Mouse (Mus musculus) ZHBTc4 (cell line): ENCODE measurements around the gene Trove2.
"Not testable (repeated sequence)": the region's sequence is repeated elsewhere in the genome, so short reads cannot be mapped to it uniquely, and the experiment has no call there.

Source experiments
- DNase-seq: peaks from one replicate; pipeline ENCODE4 v3.0.0-alpha.2; 2011; ENCODE audit warnings: low read depth, low spot score

The Trove2 gene

DNA sequence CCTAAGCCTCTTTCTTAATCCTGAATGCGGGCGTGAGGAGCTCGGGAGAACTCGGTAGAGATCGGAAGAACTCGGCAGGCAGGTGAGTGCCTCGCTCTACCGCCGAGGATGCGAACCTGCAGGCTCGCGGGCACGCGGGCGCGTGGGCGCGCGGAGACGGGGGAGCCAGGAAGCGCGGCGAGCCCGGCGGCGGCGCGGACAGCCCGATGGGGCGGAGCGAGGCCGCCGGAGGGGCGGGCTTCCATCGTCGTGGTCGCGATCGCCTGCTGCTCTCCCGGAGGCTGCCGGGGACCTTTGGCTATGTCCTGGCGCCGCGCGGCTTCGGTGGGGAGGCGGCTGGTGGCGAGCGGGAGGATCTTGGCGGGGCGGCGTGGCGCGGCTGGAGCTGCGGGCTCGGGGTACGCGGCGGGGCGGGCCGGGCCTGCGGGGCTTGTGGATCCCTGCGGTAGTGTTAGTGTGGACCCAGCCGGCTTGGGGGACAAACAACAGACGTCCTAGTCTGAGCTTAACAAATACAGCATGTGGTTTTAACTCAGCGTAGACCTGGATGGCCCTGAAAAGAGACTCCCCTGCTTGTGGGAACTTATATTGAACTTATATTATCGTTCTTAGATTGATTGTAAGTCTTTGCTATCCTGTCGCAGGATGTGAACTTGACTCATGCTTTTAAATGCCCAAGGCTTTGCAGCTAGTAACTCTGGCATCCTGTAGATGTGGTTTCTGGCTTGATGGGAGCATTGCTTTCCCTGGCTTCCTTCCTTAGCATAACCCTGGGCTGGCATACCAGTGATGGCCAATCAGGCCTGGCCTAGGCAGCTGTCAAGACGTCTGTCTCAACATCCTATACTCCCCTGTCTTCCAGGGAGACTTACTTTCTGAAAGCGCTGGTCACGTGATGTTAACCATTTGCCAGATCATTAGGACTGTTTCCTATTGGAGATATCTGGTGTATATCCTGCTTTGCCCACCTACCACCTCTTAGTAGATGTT lies 37.2 kb downstream of the Trove2 start:
- peak; percentile 89 for DNase-seq

DNA sequence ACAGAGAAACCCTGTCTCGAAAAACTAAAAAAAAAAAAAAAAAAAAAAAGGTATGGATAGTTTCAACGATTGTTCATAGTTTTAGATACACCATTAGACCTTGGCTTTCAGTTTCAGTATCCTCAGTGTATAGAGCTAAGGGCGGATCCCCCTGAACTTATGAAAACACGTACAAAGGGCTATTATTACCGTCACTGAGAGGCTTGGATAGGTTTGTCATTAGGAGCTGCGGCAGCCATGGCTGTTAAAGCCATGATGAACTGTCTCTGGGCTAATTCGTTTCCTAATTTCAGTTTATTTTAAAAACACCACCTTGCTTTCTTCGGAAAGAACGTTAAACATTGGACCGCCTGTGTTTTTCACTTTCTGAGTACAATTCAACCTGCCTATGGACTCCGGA lies 38.1 kb downstream of the Trove2 start:
- DNase-seq = no peak

DNA sequence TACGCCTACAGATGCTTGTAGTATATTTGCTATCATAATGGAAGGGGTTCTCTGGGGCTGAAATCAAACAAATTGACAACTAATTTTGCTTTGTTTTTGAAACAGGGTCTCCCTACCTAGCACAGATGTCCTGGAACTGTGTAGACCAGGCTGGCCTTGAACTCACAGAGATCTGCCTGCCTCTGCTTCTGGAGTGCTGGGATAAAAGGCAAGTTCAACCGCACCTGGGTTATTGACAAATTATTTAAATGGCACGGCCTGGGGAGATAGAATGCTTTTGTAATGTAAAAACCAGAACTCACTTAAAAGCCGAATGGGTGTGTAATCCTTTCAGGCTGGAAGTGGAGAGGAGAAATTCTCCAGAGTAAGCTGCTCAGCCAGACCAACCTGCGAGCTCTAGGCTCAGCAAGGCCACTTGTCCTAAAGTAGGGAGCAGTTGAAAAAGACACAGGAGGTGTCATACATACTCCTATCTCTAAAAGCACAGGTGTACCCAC lies 42.9 kb downstream of the Trove2 start:
- peak; percentile 77 for DNase-seq

DNA sequence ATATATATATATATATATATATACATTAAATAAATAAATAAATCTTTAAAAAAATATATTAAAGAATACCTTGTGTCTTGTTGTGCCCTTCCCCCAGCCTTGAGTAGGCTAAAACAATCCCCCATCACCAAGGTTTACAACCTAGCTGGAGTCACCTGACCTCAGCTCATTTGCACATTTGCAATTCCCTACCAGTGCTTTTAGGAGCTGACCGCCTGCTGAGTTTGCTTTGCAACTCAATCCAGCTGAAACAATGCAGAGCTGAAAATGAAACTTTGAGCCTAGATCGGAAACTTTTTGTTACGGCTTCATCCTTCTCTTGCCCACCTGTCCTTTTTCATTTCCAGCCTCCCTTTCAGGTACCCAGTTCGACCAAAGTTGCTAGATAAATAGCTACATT lies 45.2 kb downstream of the Trove2 start:
- peak; percentile 92 for DNase-seq

DNA sequence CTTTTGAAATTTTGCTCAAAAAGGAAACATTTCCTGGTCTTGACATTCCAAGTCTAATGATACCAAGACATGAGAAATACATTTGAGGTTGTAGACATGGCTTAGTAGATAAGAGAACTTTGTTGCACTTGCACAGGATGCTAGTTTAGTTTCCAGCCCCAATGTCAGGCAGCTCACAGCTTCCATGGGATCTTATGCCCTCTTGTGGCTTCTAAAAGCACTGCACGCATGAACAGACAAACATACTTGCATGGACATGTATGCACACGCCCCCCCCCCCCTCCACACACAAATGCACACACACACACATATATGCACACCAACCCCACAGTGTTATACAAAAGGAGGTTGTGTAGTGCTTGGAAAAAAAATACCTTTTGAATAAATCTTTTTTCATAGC lies 46.0 kb downstream of the Trove2 start:
- peak; percentile 90 for DNase-seq

DNA sequence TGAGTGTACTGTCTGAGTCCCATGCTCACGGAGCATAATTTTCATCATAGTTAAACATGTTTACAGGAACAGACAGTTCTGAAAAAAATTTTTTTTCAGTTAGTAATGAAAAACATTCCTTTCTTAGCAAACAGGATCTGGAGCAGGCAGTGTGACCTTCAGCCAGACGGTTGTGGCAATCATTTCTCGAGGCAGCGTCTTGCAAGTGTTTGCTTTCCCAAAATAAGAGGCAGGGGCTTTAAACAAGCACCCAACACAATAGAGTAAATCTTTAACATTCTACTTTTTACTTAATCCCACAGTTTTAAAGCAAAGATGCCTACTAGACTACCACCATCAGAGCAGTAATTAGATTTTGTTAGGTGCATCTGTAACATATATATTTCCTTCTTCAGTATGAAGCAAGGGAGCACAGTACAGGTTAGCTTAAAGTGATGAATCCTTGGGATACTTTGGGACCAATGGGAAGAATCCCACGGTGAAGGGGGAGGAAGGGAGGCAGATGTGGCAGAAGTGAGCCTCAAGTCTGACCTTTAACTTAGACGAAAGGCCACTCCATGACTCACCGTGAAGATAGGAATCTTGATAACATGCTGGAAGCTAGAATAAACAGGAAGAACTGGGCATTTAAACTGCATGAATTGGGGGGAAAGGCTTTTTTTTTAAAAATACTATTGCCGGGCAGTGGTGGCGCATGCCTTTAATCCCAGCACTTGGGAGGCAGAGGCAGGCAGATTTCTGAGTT lies 49.0 kb downstream of the Trove2 start:
- no peak for DNase-seq

DNA sequence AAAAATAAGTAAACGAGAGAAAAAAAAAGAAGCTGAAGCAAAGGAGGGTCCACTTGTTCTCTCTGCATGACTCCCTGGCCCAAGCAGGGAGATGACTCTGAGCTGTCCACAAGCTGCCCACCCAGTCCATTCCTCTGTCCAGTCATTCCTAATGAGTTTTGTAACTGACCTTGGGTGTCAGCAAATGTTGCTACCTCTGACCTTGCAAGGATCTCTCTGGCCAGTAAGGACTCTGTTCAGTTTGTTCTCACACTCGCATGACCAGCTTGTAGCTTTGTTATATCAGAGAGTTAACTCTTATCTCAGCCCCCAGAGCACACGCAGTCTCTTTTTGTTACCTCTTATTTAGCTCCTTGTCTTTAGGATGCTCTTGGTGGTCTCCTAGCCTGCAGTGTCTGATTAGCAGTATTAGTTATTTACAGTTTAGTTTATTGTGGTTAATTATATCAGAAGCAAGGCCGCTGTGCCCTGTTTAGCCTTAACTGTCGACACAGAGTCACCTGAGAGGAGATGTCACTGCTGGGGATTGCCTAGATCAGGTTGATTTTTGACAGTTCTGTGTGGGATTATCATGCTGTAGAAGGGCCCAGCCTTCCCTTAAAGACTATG lies 52.3 kb downstream of the Trove2 start:
- DNase-seq = no peak

DNA sequence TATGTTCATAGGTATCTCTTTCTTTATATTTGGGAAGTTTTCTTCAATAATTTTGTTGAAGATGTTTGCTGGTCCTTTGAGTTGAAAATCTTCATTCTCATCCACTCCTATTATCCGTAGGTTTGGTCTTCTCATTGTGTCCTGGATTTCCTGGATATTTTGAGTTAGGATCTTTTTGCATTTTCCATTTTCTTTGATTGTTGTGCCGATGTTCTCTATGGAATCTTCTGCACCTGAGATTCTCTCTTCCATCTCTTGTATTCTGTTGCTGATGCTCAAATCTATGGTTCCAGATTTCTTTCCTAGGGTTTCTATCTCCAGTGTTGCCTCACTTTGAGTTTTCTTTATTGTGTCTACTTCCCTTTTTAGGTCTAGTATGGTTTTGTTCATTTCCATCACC lies 60.8 kb downstream of the Trove2 start, which contains the start of gene Glrx2:
Gene Glrx2 (plus strand): TSS at position 301 of the 400 bp plus-strand sequence.
- not testable (repeated sequence) for DNase-seq

DNA sequence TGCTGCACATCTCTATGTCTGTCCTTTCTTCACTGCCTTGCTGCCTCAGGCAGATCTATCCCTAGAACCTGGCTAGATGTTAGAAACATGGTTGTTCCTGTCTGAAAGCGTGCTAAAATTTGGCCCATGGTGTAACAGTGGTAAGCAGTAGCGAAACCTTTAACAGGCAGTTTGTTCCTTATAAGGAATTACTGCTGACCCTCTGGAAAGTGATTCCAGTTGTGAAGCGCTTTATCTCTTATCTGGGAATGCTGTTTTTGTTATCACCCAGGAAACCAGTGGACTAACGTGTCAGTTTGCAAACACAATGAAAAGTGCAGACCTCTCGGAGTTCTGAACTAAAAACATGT lies 66.3 kb downstream of the Trove2 start:
- DNase-seq = no peak

DNA sequence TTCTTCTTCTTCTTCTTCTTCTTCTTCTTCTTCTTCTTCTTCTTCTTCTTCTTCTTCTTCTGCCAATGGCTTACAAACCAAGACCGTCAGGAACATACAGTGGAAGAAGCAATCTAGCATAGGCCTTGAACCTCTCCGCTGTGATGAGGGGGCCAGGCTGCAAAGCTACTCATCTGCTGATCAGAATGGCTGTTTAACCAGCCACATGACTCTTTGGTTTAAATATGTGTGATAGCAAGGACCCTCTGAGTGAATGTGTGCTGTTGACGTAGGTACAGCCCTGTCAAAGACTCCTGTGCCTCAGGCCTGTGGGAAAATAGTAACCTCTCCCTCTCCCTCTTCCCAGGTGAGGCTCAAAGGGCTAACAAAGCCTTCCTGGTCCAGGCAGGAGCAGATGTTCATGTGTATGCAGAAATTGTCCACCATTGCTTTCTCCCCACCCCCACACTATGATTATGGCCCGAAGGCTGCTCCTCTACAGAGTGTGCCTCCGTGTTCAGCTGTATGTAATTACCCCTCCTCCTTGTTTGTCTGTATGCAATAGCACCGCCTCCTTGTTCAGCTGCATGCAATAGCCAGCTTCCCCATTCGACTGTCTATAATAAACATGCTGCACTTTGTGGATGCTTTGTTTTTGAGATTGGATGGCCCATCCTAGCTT lies 66.8 kb downstream of the Trove2 start:
- no peak for DNase-seq

DNA sequence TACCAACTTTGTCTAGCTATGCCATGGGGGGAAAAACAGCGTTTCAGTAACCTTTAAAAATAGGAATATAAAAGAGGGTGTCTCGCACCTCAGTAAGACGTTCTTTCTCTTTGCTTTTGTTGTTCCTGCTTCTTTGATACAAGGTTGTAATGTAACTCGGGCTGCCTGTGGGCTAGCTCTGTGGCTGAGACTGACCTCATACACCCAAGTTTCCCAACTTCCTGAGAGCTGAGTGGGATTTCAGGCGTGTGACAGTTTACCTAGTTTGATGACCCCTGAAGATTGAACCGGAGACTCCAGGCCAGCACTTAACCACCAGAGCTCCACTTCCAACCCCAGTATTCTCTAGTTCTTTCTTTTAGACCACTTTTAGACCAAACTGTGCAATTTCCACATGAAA lies 68.5 kb downstream of the Trove2 start:
- no peak for DNase-seq

DNA sequence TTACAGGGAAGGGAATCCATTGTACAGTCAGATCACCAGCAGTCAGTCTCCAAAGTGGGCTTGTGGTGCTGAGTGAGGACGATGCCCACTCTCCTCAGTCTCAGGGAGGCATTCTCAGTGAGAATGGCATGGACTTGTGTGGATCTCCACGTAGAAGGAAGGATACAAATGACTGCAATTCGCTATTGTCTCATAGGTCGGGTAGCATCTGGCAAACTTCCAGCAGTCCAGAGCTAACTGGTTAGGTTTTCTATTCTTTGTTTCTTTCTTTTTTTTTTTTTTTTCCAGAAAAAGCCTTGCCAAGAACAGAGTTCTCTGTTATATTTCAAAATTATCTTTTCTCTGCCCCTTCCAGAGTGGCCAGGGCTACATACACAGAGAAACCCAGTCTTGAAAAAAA lies 69.9 kb downstream of the Trove2 start:
- no peak for DNase-seq

DNA sequence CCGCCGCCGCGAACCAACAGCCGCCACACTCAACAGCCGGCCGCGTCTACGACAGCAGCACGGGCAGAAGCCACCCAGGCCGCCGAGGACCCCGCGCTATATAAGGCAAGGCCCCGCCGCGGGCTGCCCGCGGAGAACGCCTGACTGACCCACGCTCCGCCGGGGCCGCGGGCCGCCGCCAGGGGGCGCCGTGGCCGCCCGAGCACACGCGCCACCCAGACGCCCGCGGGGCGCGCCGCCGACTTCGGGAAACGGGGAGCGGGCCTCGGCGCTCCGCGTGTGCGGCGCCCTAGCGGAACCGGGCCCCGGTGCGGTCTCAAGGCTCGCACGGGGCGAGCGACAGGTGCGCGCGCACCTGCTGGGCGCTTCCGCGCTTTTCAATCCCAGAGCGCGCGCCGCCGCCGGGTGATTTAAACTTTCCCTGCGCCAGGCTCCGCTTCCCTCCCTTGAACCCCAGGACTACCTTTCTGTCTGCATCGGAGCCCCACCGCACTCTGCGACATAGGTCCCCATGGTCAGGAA lies 74.1 kb downstream of the Trove2 start, which contains the start of gene Cdc73:
Gene Cdc73 (minus strand): TSS at position 153 of the 522 bp plus-strand sequence.
- peak; percentile 89 for DNase-seq

DNA sequence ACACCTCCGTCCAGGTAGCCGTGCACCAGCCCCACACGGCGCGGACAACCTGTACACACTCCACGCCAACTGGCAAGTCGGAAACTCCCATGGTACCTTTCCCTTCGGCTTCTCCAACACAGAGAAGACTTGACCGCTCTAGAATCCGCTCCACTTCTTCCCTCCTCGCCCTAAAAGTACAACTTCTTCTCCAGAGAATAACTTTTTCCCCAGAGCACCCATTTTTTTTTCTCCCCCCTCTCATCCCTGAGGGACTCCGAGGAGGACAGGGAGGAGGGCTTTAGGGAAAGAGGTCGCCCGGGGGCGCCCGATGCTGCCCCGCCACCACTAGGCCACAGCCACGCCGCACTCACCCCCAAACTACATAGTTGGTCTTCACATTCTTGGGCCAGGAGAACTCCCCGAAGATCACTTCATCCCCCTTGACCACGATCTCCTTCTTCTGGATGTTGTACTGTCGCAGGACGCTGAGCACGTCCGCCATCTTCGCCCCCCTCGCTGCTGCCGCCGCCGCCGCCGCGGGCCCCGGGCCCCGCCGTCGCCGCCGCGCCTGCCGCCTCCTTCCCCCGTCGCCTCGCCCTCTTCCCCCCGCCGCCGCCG lies 74.6 kb downstream of the Trove2 start:
- DNase-seq = peak; percentile 59

DNA sequence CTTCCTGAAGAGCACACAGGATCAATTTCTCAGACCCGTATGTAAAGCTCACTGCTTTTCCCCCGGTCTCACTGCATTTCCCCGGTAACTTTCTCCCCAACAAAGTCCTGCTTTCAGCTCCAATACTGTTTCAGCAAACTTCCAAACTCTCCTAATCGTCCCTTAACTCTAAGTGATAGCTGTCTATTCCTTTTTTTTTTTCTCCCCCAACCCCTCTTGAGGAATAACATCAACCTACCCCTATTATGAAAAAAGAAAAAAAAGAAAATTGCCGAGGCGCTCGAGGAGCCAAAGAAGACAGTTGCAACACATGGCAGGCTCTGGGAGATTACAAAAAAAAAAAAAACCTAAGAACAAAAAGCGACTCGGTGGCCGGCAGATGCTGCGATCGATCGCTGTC lies 75.1 kb downstream of the Trove2 start:
- no peak for DNase-seq
